Mouse (Mus musculus) heart, postnatal 0 days (tissue): ENCODE data around the gene Esr1.

Source experiments
- CTCF ChIP-seq: IDR thresholded peaks from 2 replicates; pipeline ENCODE4 v1.5.1; 2016; ENCODE audit warnings: antibody characterized with exemption, control low read depth, low read depth
- EP300 ChIP-seq: IDR thresholded peaks from 2 replicates; pipeline ENCODE4 v1.6.1; 2016; ENCODE audit warnings: antibody characterized with exemption, low read depth

- TF ChIP-seq CTCF (no peak), EP300 (no peak)
Observed at GRCm38 (mm10) chr10:5017148-5017547, 405.8 kb downstream of the Esr1 start.
